Mouse (Mus musculus) kidney, postnatal 4 days (tissue): ENCODE results near the gene Ccdc90b.

Source experiments
- DNase-seq, 2 experiments: peaks; one replicate each; pipeline ENCODE4 v3.0.0; 2021; ENCODE audit warnings: mixed read lengths in 2 of 2

Ccdc90b gene

GRCm38 (mm10) chr7:92560986-92561876 lies at the start of gene Ccdc90b:
Ccdc90b (plus strand) TSS chr7:92561149.
- peak; percentile 85 to 92 for DNase-seq

GRCm38 (mm10) chr7:92520397-92520796 lies 40.6 kb upstream of the Ccdc90b start:
- no peak for DNase-seq

- DNase-seq: peak; percentile 2 to 8
These were observed 40.1 kb upstream of the Ccdc90b start for GRCm38 (mm10) chr7:92520820-92521219.

- DNase-seq: no peak
These were observed 31.7 kb upstream of the Ccdc90b start for GRCm38 (mm10) chr7:92529245-92529644.

DNA sequence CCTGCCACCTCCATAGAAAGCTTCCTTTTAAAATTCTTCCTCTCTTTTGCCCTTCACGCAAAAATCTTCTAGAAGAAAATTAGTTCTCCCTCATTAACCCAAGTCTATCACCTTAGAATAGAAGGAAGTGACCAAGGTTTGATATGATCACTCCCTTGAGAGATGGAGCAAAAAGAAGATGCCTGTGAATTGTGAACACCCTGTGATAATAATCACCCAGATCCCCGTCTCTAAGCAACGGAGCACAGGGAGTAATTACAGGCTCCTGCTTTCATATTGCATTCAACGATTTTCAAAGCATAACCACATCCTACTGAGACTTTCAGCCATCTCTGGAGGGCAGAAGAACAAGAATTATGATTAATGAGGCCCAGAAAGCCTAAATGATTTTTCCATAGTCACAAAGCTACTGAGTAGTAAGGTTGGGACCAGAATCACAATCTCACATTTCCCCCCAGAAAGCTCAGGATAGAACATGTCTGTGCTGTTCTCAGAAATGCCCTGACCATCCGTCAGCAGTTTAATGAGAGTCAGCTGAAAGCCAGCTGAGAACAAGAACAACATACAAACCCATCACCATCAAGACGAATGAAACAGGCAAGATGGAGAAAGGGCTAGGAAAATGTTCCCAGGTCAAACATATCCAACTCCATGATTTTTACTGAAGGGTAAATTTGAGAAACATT lies 28.5 kb upstream of the Ccdc90b start:
- no peak for DNase-seq

DNA sequence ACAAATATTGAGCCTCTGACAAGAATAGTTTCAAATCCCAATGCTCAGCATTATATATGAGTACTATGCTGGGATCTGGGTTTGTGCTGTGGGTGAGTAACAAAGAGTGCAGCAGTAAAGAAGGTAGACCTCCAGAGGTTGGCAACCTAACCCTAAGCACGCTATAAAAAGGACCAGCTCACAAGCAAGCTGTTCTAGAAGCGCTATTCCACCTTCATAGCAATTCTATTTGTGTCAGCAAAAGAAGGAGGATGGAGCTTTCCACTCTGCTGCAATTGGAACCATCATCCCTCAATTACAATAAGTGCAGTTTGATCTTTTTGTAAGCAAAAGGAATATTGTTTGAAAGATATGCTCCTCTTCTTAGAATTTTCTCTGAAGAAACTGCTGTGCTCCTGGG lies 14.2 kb upstream of the Ccdc90b start:
- no peak for DNase-seq

GRCm38 (mm10) chr7:92550248-92550989 lies 10.5 kb upstream of the Ccdc90b start:
- DNase-seq: no peak

DNA sequence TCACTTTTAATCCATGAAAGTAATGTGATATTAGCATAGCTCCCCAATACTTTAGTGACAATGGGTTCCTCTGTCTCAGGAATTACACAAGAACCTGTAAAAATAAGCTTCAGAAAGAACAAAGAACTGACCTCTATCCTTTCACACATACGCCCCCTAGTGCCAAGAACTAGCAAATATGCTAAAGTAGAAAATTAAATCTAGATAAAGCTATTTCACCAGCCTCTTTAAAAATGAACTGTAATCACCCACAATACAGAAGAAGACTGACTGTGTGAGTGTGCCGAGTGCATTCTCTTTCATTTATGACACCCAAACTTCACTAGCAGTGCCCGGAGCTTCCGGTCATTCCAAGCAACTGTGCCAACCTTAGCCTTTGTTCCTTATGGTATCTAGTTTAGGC lies 10.0 kb upstream of the Ccdc90b start:
- DNase-seq: peak; percentile 7 to 14

DNA sequence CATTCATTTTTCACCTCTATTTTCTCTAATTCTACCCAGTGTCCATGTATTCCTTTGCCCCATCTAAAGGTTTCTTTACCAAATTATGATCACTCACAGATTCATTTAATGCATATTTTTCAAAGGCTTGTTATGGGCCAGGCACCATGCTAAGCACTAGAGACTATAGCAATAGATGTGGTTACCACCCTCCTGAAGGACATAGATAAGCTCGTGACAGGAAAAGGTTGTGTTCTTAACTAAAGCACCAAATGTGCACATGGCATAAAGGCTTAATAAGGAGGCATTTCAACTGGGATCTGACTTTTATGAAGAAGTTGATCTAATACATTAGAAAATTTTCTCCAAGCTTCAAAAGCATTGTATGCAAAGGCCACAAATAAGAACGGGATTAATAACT lies 2.2 kb upstream of the Ccdc90b start:
- DNase-seq: no peak

DNA sequence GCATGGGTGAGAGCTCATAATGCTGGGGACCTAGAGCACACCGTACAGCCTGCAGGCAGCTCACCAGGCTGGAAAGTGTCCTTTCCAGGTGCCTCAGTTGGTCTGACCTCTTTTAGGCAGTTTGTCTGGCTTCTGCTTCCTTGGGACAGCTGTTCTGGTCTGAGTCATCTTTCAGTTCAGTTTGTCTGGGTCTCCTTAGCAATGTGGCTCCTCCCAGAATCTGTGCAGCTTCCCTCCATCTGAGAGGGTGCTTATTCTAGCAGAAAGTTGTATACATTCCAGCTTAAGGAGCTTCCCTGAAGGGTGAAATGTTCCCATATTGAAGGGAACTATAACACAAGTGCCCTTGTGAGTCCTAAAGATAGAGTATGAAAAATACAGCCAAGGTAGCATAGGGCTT lies 5.8 kb downstream of the Ccdc90b start:
- no peak for DNase-seq

DNA sequence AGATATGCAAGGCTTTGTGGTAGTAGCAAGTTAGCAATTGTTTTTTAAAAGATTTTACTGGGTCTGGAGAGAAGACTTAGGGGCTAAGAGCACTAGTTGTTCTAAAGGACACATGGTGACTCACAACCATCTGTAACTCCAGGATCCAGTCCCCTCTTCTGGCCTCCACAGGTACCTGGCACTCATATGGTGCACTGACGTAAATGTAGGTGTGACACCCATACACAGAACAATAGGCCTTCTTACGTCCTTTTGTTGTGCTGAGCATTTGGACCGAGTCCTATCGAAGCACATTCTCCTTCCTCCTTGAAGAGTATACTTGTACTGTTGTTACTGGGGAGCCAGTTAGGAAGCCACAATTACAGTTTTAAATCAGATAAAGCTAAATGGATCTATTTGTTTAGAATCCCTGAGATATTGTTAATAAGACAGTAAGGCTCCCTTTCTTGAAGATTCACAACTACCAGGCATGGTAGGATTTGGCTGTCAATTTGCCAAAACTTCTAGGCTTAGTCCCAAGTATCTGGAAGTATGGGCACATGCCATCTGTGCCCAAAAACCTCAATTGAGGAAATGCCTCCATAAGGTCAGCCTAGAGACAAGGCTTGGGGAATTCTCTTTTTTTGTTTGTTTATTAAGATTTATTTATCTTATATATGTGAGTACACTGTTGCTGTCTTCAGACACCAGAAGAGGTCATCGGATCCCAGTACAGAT lies 19.7 kb downstream of the Ccdc90b start:
- DNase-seq: no peak

DNA sequence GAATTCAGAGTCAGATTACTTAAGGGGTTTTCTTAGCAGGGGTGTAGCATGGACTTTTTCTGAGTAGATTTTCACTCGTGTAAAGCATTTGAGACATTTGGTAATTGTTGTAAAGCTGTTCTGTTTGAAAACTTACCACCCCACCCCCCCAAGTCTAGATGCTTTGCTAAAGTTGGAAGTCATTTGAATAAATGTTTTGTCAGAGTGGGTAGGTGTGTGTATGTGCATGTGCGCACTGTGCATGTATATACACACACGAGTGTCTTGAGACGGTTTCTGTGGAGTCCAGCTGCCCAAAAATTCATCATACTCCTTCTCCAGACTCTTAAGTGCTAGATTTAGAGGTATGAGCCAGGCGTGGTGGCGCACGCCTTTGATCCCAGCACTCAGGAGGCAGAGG lies 22.6 kb downstream of the Ccdc90b start:
- no peak for DNase-seq

DNA sequence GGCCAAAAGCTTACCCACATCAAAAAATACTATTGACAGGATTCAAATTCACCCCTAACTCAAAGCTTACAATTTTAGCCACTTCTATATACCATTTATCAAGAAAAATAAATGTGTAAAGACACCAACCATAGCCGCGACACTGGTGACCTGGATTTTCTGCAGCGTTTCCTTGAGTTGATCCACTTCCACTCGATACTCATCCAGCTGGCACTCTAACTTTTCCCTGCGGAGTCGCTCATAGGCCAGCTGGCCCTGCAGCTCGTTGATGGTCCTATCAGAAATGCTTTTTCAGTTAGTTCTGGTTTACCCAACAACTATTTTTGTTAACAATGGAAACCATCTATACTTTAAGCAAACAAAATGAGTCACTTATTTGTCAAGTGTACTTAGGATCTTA lies 29.0 kb downstream of the Ccdc90b start:
- DNase-seq: peak in 1 of 2 experiments; percentile 3

DNA sequence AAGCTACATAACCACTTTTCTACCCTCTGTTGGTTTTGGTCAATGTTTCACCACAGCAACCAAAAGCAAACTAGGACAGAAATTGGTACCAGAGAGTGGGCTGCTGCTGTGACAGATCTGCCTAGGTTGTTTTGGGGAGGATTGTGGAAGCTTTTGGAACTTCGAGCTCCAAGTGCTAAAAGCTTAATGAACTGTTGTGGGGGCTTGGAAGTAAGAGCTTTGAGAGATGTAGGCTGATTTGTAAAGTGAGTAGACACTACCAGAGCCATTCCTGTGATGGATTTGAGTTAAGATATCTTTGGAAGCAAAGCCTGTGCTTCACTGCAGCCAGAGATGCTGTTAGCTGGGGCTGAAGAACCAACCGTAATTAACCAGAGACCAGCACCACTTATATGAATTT lies 29.9 kb downstream of the Ccdc90b start:
- DNase-seq: no peak

GRCm38 (mm10) chr7:92604961-92605360 lies 44.0 kb downstream of the Ccdc90b start:
- DNase-seq: no peak

DNA sequence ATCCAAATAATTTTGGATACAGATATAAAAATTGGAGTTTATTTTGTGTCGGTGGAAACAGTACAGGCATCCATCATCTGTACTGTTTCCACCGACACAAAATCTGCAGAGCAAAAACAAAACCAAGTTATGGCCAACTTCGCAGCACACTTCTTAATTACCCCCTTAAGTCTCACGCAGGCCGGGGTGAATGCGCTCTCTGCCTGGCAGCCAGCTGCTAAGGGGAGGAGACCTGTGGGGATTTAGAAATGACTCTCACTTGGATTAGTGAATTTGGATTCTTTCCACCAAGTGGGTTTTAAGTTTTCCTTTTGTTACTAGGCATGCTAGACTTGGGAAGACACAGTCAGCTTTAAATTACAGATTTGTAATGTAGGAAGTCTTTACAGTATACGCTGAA lies 49.9 kb downstream of the Ccdc90b start:
- DNase-seq: no peak

DNA sequence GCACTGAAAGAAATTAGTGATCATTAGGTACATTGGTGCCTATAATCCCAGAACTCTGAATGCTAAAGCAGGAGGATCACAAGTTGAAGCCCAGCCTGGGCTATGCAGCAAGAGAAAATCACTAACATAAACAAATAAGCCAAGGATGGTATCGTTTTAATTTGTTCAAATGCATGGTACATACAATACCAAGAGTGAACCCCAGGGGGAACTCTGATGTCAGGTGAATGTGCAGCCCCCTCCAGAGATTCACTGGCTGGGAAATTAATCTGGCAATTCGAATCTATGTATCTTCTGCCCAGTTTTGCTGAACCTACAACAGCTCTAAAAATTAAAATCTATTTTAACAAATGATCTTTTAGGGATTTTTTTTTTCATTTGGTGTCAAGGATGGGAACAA lies 63.5 kb downstream of the Ccdc90b start:
- no peak for DNase-seq

- peak; percentile 7 to 29 for DNase-seq
These were observed 69.2 kb downstream of the Ccdc90b start for GRCm38 (mm10) chr7:92630167-92630566.
